Mouse (Mus musculus) embryonic facial prominence, embryonic 15.5 days (tissue): ENCODE results near the gene Gstm5. TPM values are rescaled to one million over a fixed set of nuclear protein-coding genes. Genes with fewer than 3 reads are reported as not detected.
A peak's percentile ranks its signal among the peaks of the same experiment; 100 is the strongest.

ENCODE experiments used
- ATAC-seq: fragments of 200-750 bp; cut with Nextera tagmentation; 2 replicates; pipeline ENCODE4 v1.8.0; 2017; ENCODE audit warnings: low read depth, moderate TSS enrichment; ENCODE audit not compliant: insufficient number of reproducible peaks, low FRiP score, low TSS enrichment
- H3K27ac ChIP-seq: fragments of 300-500 bp; sonication (generic); replicated peaks from 2 replicates; pipeline ENCODE4 v1.5.1; 2015; ENCODE audit warnings: mild to moderate bottlenecking, inconsistent platforms
- H3K27me3 ChIP-seq: fragments of 300-500 bp; sonication (generic); 2 replicates; pipeline ENCODE4 v1.6.1; 2015; ENCODE audit warnings: inconsistent platforms
- H3K36me3 ChIP-seq: fragments of 300-500 bp; sonication (generic); 2 replicates; pipeline ENCODE4 v1.6.1; 2015; ENCODE audit warnings: mild to moderate bottlenecking, inconsistent platforms
- H3K4me1 ChIP-seq: fragments of 300-500 bp; sonication (generic); 2 replicates; pipeline ENCODE4 v1.6.1; 2015; ENCODE audit warnings: inconsistent platforms
- H3K4me2 ChIP-seq: fragments of 300-500 bp; sonication (generic); replicated peaks from 2 replicates; pipeline ENCODE4 v1.6.1; 2015; ENCODE audit warnings: mild to moderate bottlenecking, inconsistent platforms
- H3K4me3 ChIP-seq: fragments of 300-500 bp; sonication (generic); replicated peaks from 2 replicates; pipeline ENCODE4 v1.5.1; 2015; ENCODE audit warnings: mild to moderate bottlenecking, inconsistent platforms
- H3K9ac ChIP-seq: fragments of 300-500 bp; sonication (generic); 2 replicates; pipeline ENCODE4 v1.6.1; 2015; ENCODE audit warnings: inconsistent platforms
- H3K9me3 ChIP-seq: fragments of 300-500 bp; sonication (generic); replicated peaks from 2 replicates; pipeline ENCODE4 v1.6.1; 2016; ENCODE audit warnings: inconsistent platforms
- WGBS: fragments of 180-500 bp; shearing (Covaris S2); methylation state at CpG from one replicate; pipeline ENCODE4 v1.1.7; 2015; 5-methylcytosine and 5-hydroxymethylcytosine counted together
- polyA plus RNA-seq: library from polyadenylated mRNA; unstranded; fragments of >200 nt; fragmentation: Nextera tagmentation; extraction: Ambion mirVana; gene quantifications from 2 replicates; pipeline ENCODE4 v1.2.1, GENCODE M21; 2015

The Gstm5 gene
- 213 and 231 TPM in 2 replicates for polyA plus RNA-seq

- 3% methylated on average over 40 of the region's 40 CpGs for WGBS
- peak within 1 kb of the TSS; percentile 77 for H3K27ac ChIP-seq
Measured at GRCm38 (mm10) chr3:107895720-107896569, at the start of gene Gstm5. Gstm5 (plus strand) TSS chr3:107895821.

DNA sequence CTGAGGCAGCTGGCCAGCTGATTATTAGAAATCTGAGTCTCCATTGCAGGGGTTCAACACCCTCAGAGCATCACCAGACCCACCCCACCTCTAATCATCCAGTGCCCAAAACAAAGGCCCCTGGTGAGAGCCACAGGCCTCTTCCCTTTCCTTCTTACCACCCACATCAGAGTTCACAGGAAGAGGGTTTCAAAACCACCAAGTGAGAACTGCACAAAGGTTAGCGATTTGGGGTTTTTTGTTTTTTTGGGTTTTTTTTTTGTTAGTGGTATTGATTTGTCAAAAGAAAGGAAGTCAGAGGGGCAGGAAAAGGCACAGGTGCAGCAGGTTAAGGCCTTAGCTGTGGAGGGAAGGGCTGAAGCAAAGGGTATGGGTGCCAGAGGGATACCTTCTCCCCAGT, 49.4 kb upstream of the Gstm5 start:
- H3K9ac ChIP-seq, result no peak overlapping the region
- no peaks in the 10 kb centered on the region for H3K36me3 ChIP-seq
- no peak overlapping the region for H3K4me2 ChIP-seq
- H3K4me1 ChIP-seq, result peaks cover 14% of the 10 kb centered on the region
- ATAC-seq, result no peak
- no peaks in the 10 kb centered on the region for H3K9me3 ChIP-seq
- H3K27me3 ChIP-seq, result no peaks in the 10 kb centered on the region
- WGBS, result 77% methylated on average over 1 of the region's 1 CpGs
- no peak overlapping the region for H3K4me3 ChIP-seq
- H3K27ac ChIP-seq, result no peak overlapping the region

More at GRCm38 (mm10) chr3:107895720-107896569, at the start of gene Gstm5:
- peaks cover 27% of the 10 kb centered on the region for H3K36me3 ChIP-seq
- H3K9ac ChIP-seq, result peak within 1 kb of the TSS; percentile 87
- peaks cover 9% of the 10 kb centered on the region for H3K4me1 ChIP-seq
- H3K27me3 ChIP-seq, result no peaks in the 10 kb centered on the region
- no peaks in the 10 kb centered on the region for H3K9me3 ChIP-seq
- ATAC-seq, result peak; percentile 93
- peak within 1 kb of the TSS; percentile 79 for H3K4me2 ChIP-seq
- peak within 1 kb of the TSS; percentile 77 for H3K4me3 ChIP-seq

- Histone ChIP-seq H3K9ac (no peak overlapping the region), H3K36me3 (no peaks in the 10 kb centered on the region), H3K27ac (no peak overlapping the region), H3K27me3 (no peaks in the 10 kb centered on the region), H3K4me3 (no peak overlapping the region), H3K4me1 (peaks cover 14% of the 10 kb centered on the region), H3K4me2 (no peak overlapping the region), H3K9me3 (no peaks in the 10 kb centered on the region)
- 79% methylated on average over 3 of the region's 3 CpGs for WGBS
- ATAC-seq, result no peak
Measured at GRCm38 (mm10) chr3:107846835-107847234, 48.8 kb upstream of the Gstm5 start.

GRCm38 (mm10) chr3:107848126-107848525, 47.5 kb upstream of the Gstm5 start:
- Histone ChIP-seq H3K4me1 (peaks cover 18% of the 10 kb centered on the region), H3K27me3 (no peaks in the 10 kb centered on the region), H3K36me3 (no peaks in the 10 kb centered on the region), H3K9me3 (no peaks in the 10 kb centered on the region), H3K4me2 (no peak overlapping the region), H3K4me3 (no peak overlapping the region), H3K27ac (no peak overlapping the region; the same call in 1 of the 2 replicates), H3K9ac (no peak overlapping the region)
- WGBS, result 47% methylated on average over 4 of the region's 4 CpGs
- ATAC-seq, result no peak

- no peak for ATAC-seq
Measured at GRCm38 (mm10) chr3:107849000-107849692, 46.5 kb upstream of the Gstm5 start.

DNA sequence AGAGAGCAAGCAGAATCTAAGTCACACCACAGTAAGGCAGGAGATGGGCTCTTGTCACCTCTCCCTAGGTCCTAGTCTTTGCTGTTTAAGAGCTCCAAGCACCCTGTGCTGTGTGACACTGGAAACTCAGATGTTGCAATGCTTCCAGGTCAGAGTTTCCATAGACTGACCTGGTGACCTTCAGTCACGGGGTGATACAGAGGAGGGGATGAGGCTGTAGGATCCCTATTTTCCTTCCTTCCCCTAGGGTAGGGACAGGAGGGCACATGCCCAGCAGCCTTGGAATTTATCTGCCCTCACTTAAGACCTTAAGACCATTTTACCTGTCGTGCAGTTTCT, 46.0 kb upstream of the Gstm5 start:
- no peaks in the 10 kb centered on the region for H3K36me3 ChIP-seq
- no peaks in the 10 kb centered on the region for H3K27me3 ChIP-seq
- 70% methylated on average over 2 of the region's 2 CpGs for WGBS
- H3K4me2 ChIP-seq, result no peak overlapping the region
- H3K4me1 ChIP-seq, result peaks cover 18% of the 10 kb centered on the region
- no peak overlapping the region for H3K4me3 ChIP-seq
- H3K9ac ChIP-seq, result no peak overlapping the region
- no peak overlapping the region for H3K27ac ChIP-seq
- no peak for ATAC-seq
- H3K9me3 ChIP-seq, result no peaks in the 10 kb centered on the region

More at GRCm38 (mm10) chr3:107849000-107849692, 46.5 kb upstream of the Gstm5 start:
- no peak overlapping the region for H3K9ac ChIP-seq
- WGBS, result 69% methylated on average over 6 of the region's 6 CpGs
- H3K4me3 ChIP-seq, result no peak overlapping the region
- H3K4me2 ChIP-seq, result no peak overlapping the region
- H3K27me3 ChIP-seq, result no peaks in the 10 kb centered on the region
- H3K27ac ChIP-seq, result no peak overlapping the region
- H3K4me1 ChIP-seq, result peaks cover 18% of the 10 kb centered on the region
- H3K36me3 ChIP-seq, result no peaks in the 10 kb centered on the region
- H3K9me3 ChIP-seq, result no peaks in the 10 kb centered on the region

DNA sequence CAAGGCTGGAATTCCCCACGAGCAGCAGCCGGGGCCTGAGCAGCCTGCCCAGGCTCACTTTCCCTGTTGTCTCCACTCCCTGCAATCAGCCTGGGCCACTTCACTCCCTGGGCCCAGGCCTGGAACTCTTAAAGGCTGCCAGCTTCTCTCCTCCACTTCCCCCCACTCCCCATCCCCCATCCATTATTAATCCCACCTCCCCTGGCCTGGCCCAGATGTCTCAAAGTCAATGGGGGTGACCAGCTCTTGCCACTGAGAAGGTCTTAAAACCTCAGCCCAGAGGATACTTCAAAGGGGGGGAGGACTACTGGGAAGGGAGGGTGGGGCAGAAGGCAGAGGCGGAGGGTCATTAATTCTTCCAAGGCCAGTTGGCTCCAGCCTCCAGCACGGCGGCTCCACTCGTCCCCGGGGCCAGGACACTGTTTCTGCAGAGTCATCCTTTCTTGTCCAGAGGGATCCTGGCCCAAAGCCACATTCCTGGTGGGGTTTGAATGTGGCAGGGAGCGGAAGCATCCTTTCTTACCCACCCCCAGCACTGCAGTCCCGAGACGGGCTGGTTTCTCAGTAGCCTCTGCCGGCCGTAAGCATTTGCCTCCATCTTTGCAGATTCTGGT, 45.1 kb upstream of the Gstm5 start:
- Histone ChIP-seq H3K4me2 (peak overlapping the region; percentile 4; the same call in 1 of the 2 replicates), H3K4me3 (no peak overlapping the region), H3K4me1 (peaks cover 22% of the 10 kb centered on the region), H3K36me3 (no peaks in the 10 kb centered on the region), H3K9me3 (no peaks in the 10 kb centered on the region), H3K27ac (no peak overlapping the region), H3K9ac (no peak overlapping the region), H3K27me3 (no peaks in the 10 kb centered on the region)
- ATAC-seq, result no peak; the same call in 1 of the 2 replicates
- WGBS, result 25% methylated on average over 12 of the region's 12 CpGs

DNA sequence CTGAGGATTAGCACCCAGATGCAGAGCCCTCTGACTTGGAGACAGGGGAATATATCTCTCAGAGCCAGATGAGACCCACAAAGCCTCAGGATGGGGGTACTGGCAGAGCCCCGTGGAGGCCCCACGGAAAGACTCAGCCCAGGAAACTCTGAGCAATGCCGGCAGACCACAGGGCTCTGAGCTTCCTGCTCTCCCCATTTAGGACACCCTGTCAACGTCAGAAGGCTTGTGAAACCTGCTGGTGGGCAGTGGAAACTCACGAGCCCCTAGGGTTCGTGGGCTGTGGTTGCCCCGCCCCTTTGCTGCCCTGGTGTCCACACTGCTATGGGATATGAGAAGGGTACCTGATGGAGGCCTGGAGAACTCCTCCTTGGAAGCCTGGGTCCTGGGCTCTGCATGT, 42.8 kb upstream of the Gstm5 start:
- Histone ChIP-seq H3K4me2 (no peak overlapping the region), H3K9ac (no peak overlapping the region), H3K27me3 (no peaks in the 10 kb centered on the region), H3K27ac (no peak overlapping the region), H3K4me3 (no peak overlapping the region), H3K4me1 (peaks cover 22% of the 10 kb centered on the region), H3K9me3 (no peaks in the 10 kb centered on the region), H3K36me3 (no peaks in the 10 kb centered on the region)
- WGBS, result 59% methylated on average over 7 of the region's 7 CpGs
- no peak for ATAC-seq

GRCm38 (mm10) chr3:107853232-107854181, 42.1 kb upstream of the Gstm5 start:
- H3K27ac ChIP-seq, result no peak overlapping the region
- H3K36me3 ChIP-seq, result no peaks in the 10 kb centered on the region
- peaks cover 22% of the 10 kb centered on the region for H3K4me1 ChIP-seq
- H3K9me3 ChIP-seq, result no peaks in the 10 kb centered on the region
- no peak overlapping the region for H3K9ac ChIP-seq
- no peak overlapping the region for H3K4me2 ChIP-seq
- 78% methylated on average over 17 of the region's 17 CpGs for WGBS
- ATAC-seq, result no peak
- H3K4me3 ChIP-seq, result no peak overlapping the region
- H3K27me3 ChIP-seq, result no peaks in the 10 kb centered on the region

DNA sequence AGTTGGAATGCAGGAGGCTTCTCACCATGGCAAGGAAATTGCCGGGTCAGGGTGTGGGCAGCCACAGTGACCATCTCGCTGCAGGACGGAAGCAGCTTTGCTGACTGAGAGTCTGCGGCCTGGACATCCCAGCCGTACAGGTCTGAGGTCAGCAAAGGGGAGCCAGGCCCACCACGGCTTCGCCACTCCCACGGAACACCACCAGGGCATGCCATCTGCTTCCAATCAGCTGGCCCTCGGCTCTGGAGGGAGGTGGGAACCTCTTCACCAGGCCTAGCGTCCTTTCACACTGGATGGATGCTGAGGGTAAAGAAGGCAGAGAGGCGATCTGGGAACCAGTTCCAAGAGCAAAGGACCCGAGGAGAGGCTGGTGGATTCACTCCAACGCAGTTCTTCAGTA, 40.3 kb upstream of the Gstm5 start:
- no peak overlapping the region for H3K4me3 ChIP-seq
- H3K4me1 ChIP-seq, result peaks cover 15% of the 10 kb centered on the region
- 47% methylated on average over 13 of the region's 13 CpGs for WGBS
- no peak overlapping the region for H3K4me2 ChIP-seq
- H3K9ac ChIP-seq, result no peak overlapping the region
- no peaks in the 10 kb centered on the region for H3K36me3 ChIP-seq
- no peaks in the 10 kb centered on the region for H3K27me3 ChIP-seq
- no peaks in the 10 kb centered on the region for H3K9me3 ChIP-seq
- ATAC-seq, result no peak
- H3K27ac ChIP-seq, result no peak overlapping the region
